Comparison of ENCODE assay signal across 32 mouse cellular contexts in the genomic region with DNA sequence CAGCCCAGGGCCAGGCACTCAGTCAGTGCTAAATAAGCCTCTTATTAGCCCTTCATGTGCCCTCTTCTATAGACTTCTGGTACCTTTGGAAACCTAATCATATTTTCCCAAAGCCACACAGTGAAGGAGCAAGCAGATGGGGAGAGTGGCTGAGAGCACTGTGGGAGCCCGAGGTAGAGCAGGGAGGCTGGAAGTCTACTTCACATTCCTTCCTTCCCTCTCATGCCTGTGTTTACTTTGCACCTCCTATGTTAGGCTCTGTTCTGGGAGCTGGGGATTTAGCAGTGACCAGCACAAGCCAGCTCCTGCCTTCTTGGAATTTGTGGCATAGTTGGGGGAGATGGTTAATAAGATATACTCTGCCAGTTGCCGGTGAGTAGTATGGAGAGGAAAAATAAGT. TPM values are rescaled to one million over a fixed set of nuclear protein-coding genes. Genes with fewer than 3 reads are reported as not detected.
DNase-seq lines count a peak whose midpoint lies in the region; ATAC-seq and TF ChIP-seq lines count a peak whose summit lies in the region.
"Had no signal": no experiment of that assay in that cellular context is flagged by ENCODE, and none has a peak within 500 bp of the region (broad histone marks: within the 10 kb centered on the region; RNA-seq: fewer than 3 reads in every experiment).

No protein-coding gene starts in this region.

- no peak for TF ChIP-seq CTCF in lung, embryonic 14.5 days (IDR thresholded peaks at IDR 0.05; ENCODE audit: low read depth)
- no peak for TF ChIP-seq CTCF in Patski (IDR thresholded peaks at IDR 0.05)

- in situ Hi-C loops in Patski (cut with MboI; ENCODE audit: low pct_unique_long_range_greater_than_20kb) = no loop called here

- H3K4me3 ChIP-seq in lung, embryonic 14.5 days (ENCODE audit: low read depth, low read length) = no peak overlapping the region
- H3K4me3 ChIP-seq in stomach, embryonic 15.5 days (replicated peaks) = no peak overlapping the region
- H3K4me3 ChIP-seq: embryonic facial prominence, embryonic 10.5 days; embryonic facial prominence, embryonic 15.5 days; forebrain, embryonic 13.5 days; gastrocnemius, adult 2 months; heart, embryonic 13.5 days; limb, embryonic 13.5 days; liver, embryonic 12.5 days; megakaryocyte, embryonic 14.5 days had no signal

- POLR2A ChIA-PET in Patski (lab: Charles Lee) = no interaction called here

- no peaks in the 10 kb centered on the region for H3K36me3 ChIP-seq in lung, embryonic 14.5 days (ENCODE audit: insufficient read depth)
- H3K36me3 ChIP-seq in stomach, embryonic 15.5 days = no peaks in the 10 kb centered on the region
- H3K36me3 ChIP-seq: embryonic facial prominence, embryonic 10.5 days; embryonic facial prominence, embryonic 15.5 days; heart, embryonic 13.5 days; limb, embryonic 13.5 days; liver, embryonic 12.5 days had no signal

- no peaks in the 10 kb centered on the region for H3K4me1 ChIP-seq in lung, embryonic 14.5 days (ENCODE audit: insufficient read depth)
- H3K4me1 ChIP-seq in stomach, embryonic 15.5 days = no peaks in the 10 kb centered on the region
- H3K4me1 ChIP-seq: embryonic facial prominence, embryonic 15.5 days; limb, embryonic 13.5 days; liver, embryonic 12.5 days; megakaryocyte, embryonic 14.5 days had no signal

- WGBS in lung, embryonic 14.5 days = 36% methylated on average over 2 of the region's 2 CpGs
- WGBS in stomach, embryonic 15.5 days = 29% methylated on average over 2 of the region's 2 CpGs

- CTCF ChIA-PET in Patski (lab: Charles Lee) = interaction anchor here (0.8 to 1.7 kb wide), 5 partner anchors 8 to 360 kb away, joined by 3 to 5 read pairs (median 3); no protein-coding TSS in a partner anchor

- no peaks in the 10 kb centered on the region for H3K27me3 ChIP-seq in lung, embryonic 14.5 days (ENCODE audit: insufficient read depth, low read length)
- H3K27me3 ChIP-seq in Patski = no peaks in the 10 kb centered on the region
- no peaks in the 10 kb centered on the region for H3K27me3 ChIP-seq in stomach, embryonic 15.5 days (replicated peaks)
- H3K27me3 ChIP-seq: embryonic facial prominence, embryonic 15.5 days; forebrain, embryonic 13.5 days; limb, embryonic 13.5 days; liver, embryonic 12.5 days had no signal

- no peak for DNase-seq in frontal cortex, postnatal 25 days (ENCODE audit: low spot score in 2 of 2)
- DNase-seq in lung, embryonic 14.5 days = peak; percentile 11
- DNase-seq in lung, postnatal 25 days (ENCODE audit: low spot score) = no peak
- no peak for DNase-seq in Patski (ENCODE audit: low read depth, low spot score)
- DNase-seq in gastrocnemius, postnatal 10 days = no peak
- no peak for DNase-seq in heart, adult 11 months
- DNase-seq: adrenal gland, postnatal 25 days; cerebellum, adult 18-20 months; cerebellum, postnatal 10 days; gastrocnemius, adult 2 months; heart, postnatal 10 days; kidney, adult 18-20 months; kidney, postnatal 10 days; layer of hippocampus, adult 9-11 months; liver, postnatal 0 days; lung, postnatal 36 days; midbrain, embryonic 14.5 days; right cerebral cortex, postnatal 25 days; thymus, postnatal 14 days had no signal

- no peak overlapping the region for H3K27ac ChIP-seq in lung, embryonic 14.5 days (ENCODE audit: low read depth)
- peak overlapping the region; percentile 21; the same call in 1 of the 2 replicates for H3K27ac ChIP-seq in stomach, embryonic 15.5 days
- H3K27ac ChIP-seq: embryonic facial prominence, embryonic 10.5 days; embryonic facial prominence, embryonic 15.5 days; forebrain, embryonic 13.5 days; gastrocnemius, adult 2 months; heart, embryonic 13.5 days; hindbrain, embryonic 14.5 days; limb, embryonic 13.5 days; liver, embryonic 12.5 days had no signal

- ATAC-seq in frontal cortex, adult (ENCODE audit: low TSS enrichment) = peak; percentile 83
- peak; percentile 84 for ATAC-seq in lung, embryonic 14.5 days (ENCODE audit: insufficient read depth)
- ATAC-seq in Patski = peak; percentile 49
- ATAC-seq in stomach, embryonic 15.5 days (ENCODE audit: insufficient read depth, low FRiP score, low read depth) = no peak
- ATAC-seq: forebrain, embryonic 13.5 days; liver, embryonic 12.5 days; liver, postnatal 0 days had no signal

- no peak overlapping the region for H3K4me2 ChIP-seq in lung, embryonic 14.5 days
- H3K4me2 ChIP-seq in stomach, embryonic 15.5 days = no peak overlapping the region
- H3K4me2 ChIP-seq: embryonic facial prominence, embryonic 15.5 days; forebrain, embryonic 13.5 days; heart, embryonic 13.5 days; hindbrain, embryonic 14.5 days; limb, embryonic 13.5 days; liver, embryonic 12.5 days had no signal

- no peak overlapping the region for H3K9ac ChIP-seq in lung, embryonic 14.5 days
- no peak overlapping the region for H3K9ac ChIP-seq in stomach, embryonic 15.5 days
- H3K9ac ChIP-seq: embryonic facial prominence, embryonic 15.5 days; forebrain, embryonic 13.5 days; heart, embryonic 13.5 days; hindbrain, embryonic 14.5 days; limb, embryonic 13.5 days; liver, embryonic 12.5 days; liver, postnatal 0 days had no signal

- no peaks in the 10 kb centered on the region for H3K9me3 ChIP-seq in lung, embryonic 14.5 days (ENCODE audit: low read depth, low read length)
- H3K9me3 ChIP-seq in stomach, embryonic 15.5 days = no peaks in the 10 kb centered on the region
- H3K9me3 ChIP-seq: embryonic facial prominence, embryonic 10.5 days; embryonic facial prominence, embryonic 15.5 days; forebrain, embryonic 13.5 days; heart, embryonic 13.5 days; limb, embryonic 13.5 days; liver, embryonic 12.5 days; megakaryocyte, embryonic 14.5 days had no signal

RNA-seq across cellular contexts. Expression of gene Kcnd3, which starts 59.7 kb away (rescaled TPM):
- 0.39 and 0.50 TPM in 2 replicates for polyA plus RNA-seq in lung, embryonic 14.5 days (2014; fragmentation: Nextera tagmentation; extraction: Ambion mirVana)
- polyA plus RNA-seq in Patski (2021) = 8.3 TPM
- 6.2 and 6.8 TPM in 2 replicates for polyA plus RNA-seq in stomach, embryonic 15.5 days (2015; fragmentation: Nextera tagmentation; extraction: Ambion mirVana)
- total RNA-seq in gastrocnemius, postnatal 10 days (2021) = under 1 TPM; 0.66 to 0.77 TPM
- total RNA-seq: common myeloid progenitor, adult 5-6 weeks; MEL; monocyte, adult 5-6 weeks had no signal
